Mouse (Mus musculus) G1E-ER4 (cell line): ENCODE data around the gene Cckbr. TPM values are rescaled to one million over a fixed set of nuclear protein-coding genes. Genes with fewer than 3 reads are reported as not detected.

ENCODE experiments used
- GATA1 ChIP-seq: IDR thresholded peaks from one replicate; pipeline ENCODE4 v1.8.0; 2012; ENCODE audit warnings: low read length, inconsistent platforms
- polyA plus RNA-seq: library from polyadenylated mRNA; stranded (reverse); fragments of >175 nt; gene quantifications from 2 replicates; pipeline ENCODE4 v1.2.3, GENCODE M21; 2012

Gene Cckbr
- polyA plus RNA-seq, 1 experiment, result not detected

DNA sequence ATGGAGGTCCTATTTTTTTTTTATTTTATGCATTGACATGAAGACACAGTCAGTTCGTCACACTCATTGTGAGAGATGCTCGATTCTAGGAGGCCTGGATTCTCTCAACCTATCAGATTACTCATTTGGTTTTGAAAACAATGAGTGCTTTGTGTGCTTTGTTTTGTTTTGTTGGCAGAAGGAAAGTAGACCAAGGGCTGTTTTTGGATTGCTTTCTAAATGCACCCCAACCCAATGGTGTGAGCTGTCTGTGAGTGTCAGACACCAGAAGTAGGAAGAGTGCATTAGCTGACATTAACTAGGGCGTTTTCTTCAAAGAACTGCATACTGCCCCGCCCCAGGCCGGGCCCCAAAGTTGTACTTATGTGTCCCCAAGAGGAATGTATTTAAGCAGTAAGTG lies 54.5 kb downstream of the Cckbr start:
- no peak for TF ChIP-seq GATA1

- no peak for TF ChIP-seq GATA1
These were observed 55.3 kb downstream of the Cckbr start for GRCm38 (mm10) chr7:105480561-105481504.

- TF ChIP-seq GATA1, result no peak
These were observed 56.2 kb downstream of the Cckbr start, which contains the start of gene Cavin3 for GRCm38 (mm10) chr7:105481505-105482411. Cavin3 (minus strand) TSS chr7:105482300.

- TF ChIP-seq GATA1, result no peak
These were observed 56.9 kb downstream of the Cckbr start for GRCm38 (mm10) chr7:105482426-105482825.

DNA sequence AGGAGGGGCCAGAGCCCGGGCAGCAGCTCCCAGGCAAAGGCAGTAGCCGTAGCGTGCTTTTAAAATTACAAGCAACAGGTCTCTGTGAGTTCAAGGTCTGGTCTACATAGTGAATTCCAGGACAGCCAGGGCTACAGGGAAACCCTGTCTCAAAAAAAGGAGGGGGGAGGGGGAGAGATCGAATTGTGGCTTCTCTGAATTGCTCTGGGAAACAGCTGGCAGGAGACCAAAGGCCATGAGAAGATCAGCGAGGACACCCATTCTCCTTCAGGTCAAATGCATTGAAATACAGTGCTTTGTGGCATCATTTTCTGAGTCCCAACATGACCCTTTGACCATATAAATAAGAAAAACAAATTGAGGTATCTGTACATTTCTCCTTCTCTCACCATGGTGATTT lies 59.5 kb downstream of the Cckbr start:
- TF ChIP-seq GATA1, result no peak

GRCm38 (mm10) chr7:105487104-105487876 lies 61.8 kb downstream of the Cckbr start:
- no peak for TF ChIP-seq GATA1

DNA sequence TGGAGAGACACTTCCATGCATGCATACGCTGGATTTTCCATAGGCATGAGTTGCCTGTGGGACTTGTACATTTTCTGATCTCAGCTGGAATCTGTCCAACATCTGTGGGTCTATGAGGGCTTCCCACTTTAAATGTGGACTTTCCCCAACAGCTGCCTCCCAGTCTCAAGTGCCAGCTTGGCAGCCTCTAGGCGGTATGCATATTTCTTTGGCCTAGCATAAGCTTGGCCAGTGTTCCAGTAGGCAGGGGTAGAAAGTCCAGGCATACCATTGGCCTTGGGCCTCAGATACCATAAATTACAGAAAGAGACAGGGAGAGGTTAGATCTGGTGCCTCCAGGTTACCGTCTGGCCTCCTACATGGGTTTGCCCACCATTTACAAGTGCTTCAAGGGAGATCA lies 72.3 kb downstream of the Cckbr start:
- no peak for TF ChIP-seq GATA1

GRCm38 (mm10) chr7:105498854-105499492 lies 73.4 kb downstream of the Cckbr start:
- no peak for TF ChIP-seq GATA1

GRCm38 (mm10) chr7:105499676-105500075 lies 74.1 kb downstream of the Cckbr start:
- no peak for TF ChIP-seq GATA1

DNA sequence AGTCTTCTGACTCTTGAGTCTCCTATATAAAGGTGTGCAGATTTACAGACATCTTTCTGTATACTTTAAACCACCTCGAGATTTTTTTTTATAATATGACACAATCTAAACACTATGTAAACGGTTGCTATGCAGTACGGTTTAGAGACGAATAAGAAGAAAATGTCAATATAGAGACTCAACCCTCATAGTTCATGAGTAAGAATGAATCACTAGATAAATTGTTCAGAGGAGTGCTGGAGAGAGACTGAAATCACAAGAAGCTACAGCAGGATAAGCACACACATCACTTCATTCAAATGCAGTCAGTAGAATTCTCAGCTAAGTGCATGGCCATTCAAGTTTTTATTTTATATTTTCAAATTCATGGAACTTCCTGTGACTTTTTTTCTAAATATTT lies 76.5 kb downstream of the Cckbr start:
- TF ChIP-seq GATA1, result no peak

GRCm38 (mm10) chr7:105507257-105507656 lies 81.7 kb downstream of the Cckbr start:
- TF ChIP-seq GATA1, result no peak

DNA sequence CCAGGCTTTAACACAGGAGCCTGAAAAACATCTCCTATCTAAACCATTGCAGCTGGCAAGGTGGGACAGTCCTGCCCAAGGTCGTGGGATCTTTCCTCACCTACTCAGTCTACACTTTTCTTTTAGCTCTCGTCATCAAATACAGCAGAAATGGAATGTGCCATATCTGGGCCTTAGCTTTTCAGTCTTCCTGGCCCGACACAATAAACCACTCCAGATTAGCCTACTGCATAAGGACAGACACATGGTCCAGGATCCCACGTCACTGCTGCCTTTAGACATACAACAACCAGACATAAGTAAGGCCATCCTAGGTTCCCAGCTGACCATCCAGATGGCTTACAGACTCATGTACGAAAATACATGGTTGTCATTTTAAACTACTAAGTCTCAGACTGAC lies 84.6 kb downstream of the Cckbr start:
- TF ChIP-seq GATA1, result no peak

DNA sequence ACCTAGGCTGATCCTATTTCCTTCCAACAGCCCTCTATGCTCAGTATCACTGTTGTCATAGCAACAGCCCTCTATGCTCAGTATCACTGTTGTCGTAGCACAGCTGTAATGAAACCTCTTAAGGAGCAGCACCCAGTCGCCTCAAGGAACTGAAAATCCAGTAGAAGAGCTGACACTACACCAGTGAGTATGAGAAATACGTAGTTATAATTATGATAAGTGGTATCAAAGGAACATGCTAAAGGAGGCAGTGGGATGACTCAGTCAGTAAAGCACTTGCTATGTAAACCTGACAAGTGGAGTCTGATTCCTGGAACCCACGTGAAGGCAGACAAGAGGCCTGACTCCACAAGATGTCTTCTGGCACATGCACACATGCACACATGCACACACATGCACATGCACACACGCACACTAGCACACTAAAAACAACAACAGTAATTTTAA lies 88.3 kb downstream of the Cckbr start:
- no peak for TF ChIP-seq GATA1

DNA sequence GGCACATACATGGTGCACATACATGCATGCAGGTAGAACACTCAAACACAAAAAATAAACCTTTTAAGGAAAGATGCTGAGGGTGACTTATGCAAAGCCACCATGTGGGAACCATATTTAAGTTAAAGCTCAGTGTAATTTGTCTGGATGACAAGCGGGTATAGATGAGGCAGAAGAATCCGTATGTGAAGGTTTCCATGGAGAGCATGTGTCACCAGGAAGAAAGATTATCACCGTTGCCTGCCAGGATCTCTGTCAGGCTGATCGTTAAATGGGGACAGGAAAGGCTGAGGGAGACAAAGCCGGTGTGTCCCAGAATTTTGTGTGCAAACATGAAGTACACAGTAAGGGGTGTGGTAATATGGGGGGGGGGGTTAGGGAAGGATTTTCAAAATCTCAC lies 89.0 kb downstream of the Cckbr start:
- no peak for TF ChIP-seq GATA1

DNA sequence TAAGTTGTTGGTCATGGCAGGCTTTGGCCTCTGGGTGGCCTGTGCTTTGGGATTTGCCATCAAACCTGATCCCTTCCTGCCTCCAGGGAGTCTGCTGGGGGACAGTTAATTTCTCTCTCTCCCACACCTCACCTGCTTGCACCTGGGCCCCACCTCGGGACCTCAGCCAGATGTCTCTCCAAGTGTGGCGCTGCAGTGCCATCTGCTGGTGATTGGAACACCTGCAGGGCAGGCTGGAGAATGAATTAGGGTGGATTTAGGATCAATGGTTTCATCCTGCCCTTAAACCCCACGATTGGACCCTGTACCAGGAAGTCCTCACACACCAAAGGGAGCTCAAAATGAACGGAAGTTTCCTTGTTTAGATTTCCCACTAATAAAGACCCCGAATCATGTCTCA lies 89.6 kb downstream of the Cckbr start:
- no peak for TF ChIP-seq GATA1
